Mouse (Mus musculus) hindbrain, embryonic 12.5 days (tissue): Measurements from ENCODE around the gene Chst12. TPM values are rescaled to one million over a fixed set of nuclear protein-coding genes. Genes with fewer than 3 reads are reported as not detected.

Source experiments
- ATAC-seq: fragments of 200-750 bp; cut with Nextera tagmentation; 2 replicates; pipeline ENCODE4 v1.8.0; 2017; ENCODE audit warnings: moderate TSS enrichment; ENCODE audit not compliant: low FRiP score
- H3K27ac ChIP-seq: fragments of 300-500 bp; sonication (generic); 2 replicates; pipeline ENCODE4 v1.5.1; 2016; ENCODE audit warnings: mild to moderate bottlenecking
- H3K27me3 ChIP-seq: fragments of 300-500 bp; sonication (generic); 2 replicates; pipeline ENCODE4 v1.6.1; 2016; ENCODE audit warnings: mild to moderate bottlenecking
- H3K36me3 ChIP-seq: fragments of 300-500 bp; sonication (generic); 2 replicates; pipeline ENCODE4 v1.6.1; 2016; ENCODE audit warnings: mild to moderate bottlenecking
- H3K4me1 ChIP-seq: fragments of 300-500 bp; sonication (generic); 2 replicates; pipeline ENCODE4 v1.6.1; 2016
- H3K4me2 ChIP-seq: fragments of 300-500 bp; sonication (generic); replicated peaks from 2 replicates; pipeline ENCODE4 v1.6.1; 2016; ENCODE audit warnings: mild to moderate bottlenecking
- H3K4me3 ChIP-seq: fragments of 300-500 bp; sonication (generic); 2 replicates; pipeline ENCODE4 v1.5.1; 2016; ENCODE audit warnings: mild to moderate bottlenecking
- H3K9ac ChIP-seq: fragments of 300-500 bp; sonication (generic); 2 replicates; pipeline ENCODE4 v1.6.1; 2016; ENCODE audit warnings: mild to moderate bottlenecking, moderate library complexity
- H3K9me3 ChIP-seq: fragments of 300-500 bp; sonication (generic); replicated peaks from 2 replicates; pipeline ENCODE4 v1.6.1; 2016; ENCODE audit warnings: mild to moderate bottlenecking
- WGBS: fragments of 180-500 bp; shearing (Covaris S2); methylation state at CpG from one replicate; pipeline ENCODE4 v1.1.7; 2016; 5-methylcytosine and 5-hydroxymethylcytosine counted together
- polyA plus RNA-seq: library from polyadenylated mRNA; unstranded; fragments of >200 nt; fragmentation: Nextera tagmentation; extraction: Ambion mirVana; gene quantifications from 2 replicates; pipeline ENCODE4 v1.2.1, GENCODE M21; 2016

The Chst12 gene
- polyA plus RNA-seq, 1 experiment from 2014 or later, result 16.1 TPM

DNA sequence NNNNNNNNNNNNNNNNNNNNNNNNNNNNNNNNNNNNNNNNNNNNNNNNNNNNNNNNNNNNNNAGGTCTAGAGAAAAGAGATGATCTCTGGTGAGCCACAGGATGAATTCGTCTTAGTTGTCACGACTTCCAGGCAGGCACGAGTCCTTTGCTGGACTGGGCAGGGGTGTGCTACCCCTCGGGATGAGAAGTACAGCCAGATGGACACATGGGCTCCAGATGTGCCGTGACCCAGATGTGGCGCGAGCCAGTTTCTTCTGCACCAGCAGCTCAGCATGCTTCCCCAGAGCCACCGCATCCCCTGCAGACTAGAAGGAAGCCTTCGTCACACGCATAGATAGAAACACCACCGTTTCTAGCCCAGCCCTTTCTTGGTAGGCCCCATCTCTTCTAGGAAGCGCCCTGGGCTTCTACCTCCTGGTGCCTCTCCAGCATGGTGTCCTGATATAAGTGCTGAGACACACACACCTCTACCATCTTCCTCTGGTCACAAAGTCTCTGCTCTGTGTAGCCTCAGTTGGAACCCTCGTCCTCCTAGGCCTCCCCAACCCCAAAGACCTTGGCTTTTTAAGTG, 32.8 kb downstream of the Chst12 start:
- Histone ChIP-seq H3K9me3 (no peaks in the 10 kb centered on the region), H3K9ac (no peak overlapping the region), H3K27ac (no peak overlapping the region), H3K36me3 (no peaks in the 10 kb centered on the region), H3K4me1 (peaks cover 5% of the 10 kb centered on the region), H3K4me3 (no peak overlapping the region), H3K4me2 (no peak overlapping the region), H3K27me3 (no peaks in the 10 kb centered on the region)
- no peak for ATAC-seq
- WGBS, result 63% methylated on average over 13 of the region's 13 CpGs

DNA sequence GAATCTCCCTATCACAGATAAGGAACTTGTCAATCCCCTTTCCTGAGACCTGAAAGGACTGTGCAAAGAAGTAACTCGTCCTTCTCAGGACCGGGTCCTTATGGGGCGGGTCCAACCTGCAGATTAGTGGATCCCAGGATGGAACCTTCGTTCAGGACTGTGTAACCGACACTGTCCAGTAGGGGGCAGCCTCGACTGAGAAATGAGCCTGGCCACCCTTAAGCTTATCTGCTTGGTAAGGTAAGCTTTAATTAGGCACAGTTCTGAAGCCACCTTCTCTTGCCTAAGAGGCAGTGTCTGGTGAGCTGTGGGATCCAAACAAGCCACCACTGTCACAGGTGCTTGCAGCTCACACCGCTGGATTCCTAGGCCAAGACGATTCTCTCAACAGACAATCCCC, 34.8 kb downstream of the Chst12 start:
- H3K27me3 ChIP-seq, result no peaks in the 10 kb centered on the region
- no peak overlapping the region for H3K9ac ChIP-seq
- H3K4me3 ChIP-seq, result no peak overlapping the region
- H3K4me1 ChIP-seq, result peaks cover 9% of the 10 kb centered on the region
- no peaks in the 10 kb centered on the region for H3K36me3 ChIP-seq
- no peak overlapping the region for H3K27ac ChIP-seq
- H3K4me2 ChIP-seq, result no peak overlapping the region
- peak; percentile 48 for ATAC-seq
- 14% methylated on average over 8 of the region's 8 CpGs for WGBS
- H3K9me3 ChIP-seq, result no peaks in the 10 kb centered on the region

DNA sequence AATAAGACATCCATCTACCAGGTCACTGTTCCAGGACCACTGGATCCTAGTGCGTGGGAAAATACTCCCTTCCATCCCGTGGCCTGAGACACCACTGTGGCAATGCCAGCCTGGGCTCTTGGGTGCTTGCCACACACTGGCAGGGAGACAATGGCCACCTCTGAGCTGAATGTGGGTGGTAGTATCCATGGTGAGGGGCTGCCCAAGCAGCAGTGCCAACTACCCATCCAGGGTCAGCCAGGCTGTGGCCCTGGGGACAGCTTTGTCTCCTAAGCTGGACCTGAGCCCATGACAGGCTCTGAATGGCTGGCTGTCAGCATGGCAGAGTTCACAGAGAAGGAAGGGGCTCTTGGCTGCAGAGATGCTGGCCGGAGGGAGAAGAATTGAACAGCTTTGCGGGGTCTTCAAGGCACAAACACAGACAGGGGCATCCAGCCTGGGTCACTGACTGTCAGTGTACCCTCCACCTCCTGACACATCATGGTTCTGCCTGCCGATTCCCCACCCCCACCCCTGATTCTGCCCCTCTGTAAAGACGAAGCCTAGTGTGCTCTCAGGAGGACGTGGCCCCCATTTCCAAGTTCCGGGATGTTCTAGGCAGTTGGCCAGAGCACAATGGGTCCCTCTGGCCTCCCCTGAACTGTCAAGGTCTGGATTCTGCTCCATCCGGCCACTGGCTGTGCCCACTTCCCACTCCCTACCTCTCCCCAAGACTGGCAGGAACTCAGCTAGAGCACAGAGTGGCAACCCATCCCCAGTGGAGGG, 37.6 kb downstream of the Chst12 start:
- peak overlapping the region; percentile 7; the same call in 1 of the 2 replicates for H3K27ac ChIP-seq
- H3K27me3 ChIP-seq, result no peaks in the 10 kb centered on the region
- peaks cover 9% of the 10 kb centered on the region for H3K4me1 ChIP-seq
- no peaks in the 10 kb centered on the region for H3K36me3 ChIP-seq
- H3K4me2 ChIP-seq, result no peak overlapping the region
- H3K4me3 ChIP-seq, result no peak overlapping the region
- no peaks in the 10 kb centered on the region for H3K9me3 ChIP-seq
- H3K9ac ChIP-seq, result peak overlapping the region; percentile 44; the same call in 1 of the 2 replicates
- ATAC-seq, result no peak
- WGBS, result 66% methylated on average over 9 of the region's 9 CpGs

DNA sequence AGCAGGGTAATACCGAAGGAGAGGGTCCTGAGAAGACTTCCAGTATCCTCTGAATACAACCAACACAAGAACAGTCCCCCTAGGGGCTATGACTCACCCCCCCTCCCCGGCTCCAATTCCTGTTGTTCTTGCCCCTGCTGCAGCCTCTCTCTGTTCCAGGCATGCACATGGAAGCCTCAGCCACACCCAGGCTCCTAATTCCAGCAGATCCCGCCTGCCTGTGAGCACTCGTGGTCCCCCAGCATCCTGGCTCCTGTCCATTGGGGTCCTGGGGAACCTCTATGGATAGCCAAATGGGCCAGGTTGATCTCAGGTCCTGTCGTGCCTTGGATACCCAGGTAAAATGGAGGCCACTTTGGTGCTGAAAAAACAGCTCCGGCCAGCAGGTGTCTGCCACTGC, 40.3 kb downstream of the Chst12 start:
- H3K9me3 ChIP-seq, result no peaks in the 10 kb centered on the region
- no peaks in the 10 kb centered on the region for H3K27me3 ChIP-seq
- 66% methylated on average over 6 of the region's 6 CpGs for WGBS
- peaks cover 20% of the 10 kb centered on the region for H3K4me1 ChIP-seq
- no peaks in the 10 kb centered on the region for H3K36me3 ChIP-seq
- no peak overlapping the region for H3K27ac ChIP-seq
- no peak overlapping the region for H3K4me3 ChIP-seq
- H3K4me2 ChIP-seq, result no peak overlapping the region
- no peak overlapping the region for H3K9ac ChIP-seq
- ATAC-seq, result no peak

DNA sequence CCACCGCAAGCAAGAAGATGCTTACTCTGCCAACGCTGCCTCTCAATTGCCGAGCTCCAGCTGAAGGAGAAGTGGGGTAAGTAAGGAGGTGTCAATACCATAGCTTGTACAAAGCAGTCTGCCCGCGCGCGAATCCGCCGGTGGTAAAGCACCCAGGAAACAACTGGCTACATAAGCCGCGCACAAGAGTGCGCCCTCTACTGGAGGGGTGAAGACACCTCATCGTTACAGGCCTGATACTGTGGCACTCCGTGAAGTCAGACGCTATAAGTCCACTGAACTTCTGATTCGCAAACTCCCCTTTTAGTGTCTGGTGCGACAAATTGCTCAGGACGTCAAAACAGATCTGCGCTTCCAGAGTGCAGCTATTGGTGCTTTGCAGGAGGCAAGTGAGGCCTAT, 41.0 kb downstream of the Chst12 start:
- H3K27ac ChIP-seq, result no peak overlapping the region
- no peaks in the 10 kb centered on the region for H3K36me3 ChIP-seq
- no peak overlapping the region for H3K4me2 ChIP-seq
- no peak overlapping the region for H3K9ac ChIP-seq
- WGBS, result 88% methylated on average over 19 of the region's 19 CpGs
- no peak overlapping the region for H3K4me3 ChIP-seq
- H3K27me3 ChIP-seq, result no peaks in the 10 kb centered on the region
- no peaks in the 10 kb centered on the region for H3K9me3 ChIP-seq
- peaks cover 20% of the 10 kb centered on the region for H3K4me1 ChIP-seq
- ATAC-seq, result no peak

DNA sequence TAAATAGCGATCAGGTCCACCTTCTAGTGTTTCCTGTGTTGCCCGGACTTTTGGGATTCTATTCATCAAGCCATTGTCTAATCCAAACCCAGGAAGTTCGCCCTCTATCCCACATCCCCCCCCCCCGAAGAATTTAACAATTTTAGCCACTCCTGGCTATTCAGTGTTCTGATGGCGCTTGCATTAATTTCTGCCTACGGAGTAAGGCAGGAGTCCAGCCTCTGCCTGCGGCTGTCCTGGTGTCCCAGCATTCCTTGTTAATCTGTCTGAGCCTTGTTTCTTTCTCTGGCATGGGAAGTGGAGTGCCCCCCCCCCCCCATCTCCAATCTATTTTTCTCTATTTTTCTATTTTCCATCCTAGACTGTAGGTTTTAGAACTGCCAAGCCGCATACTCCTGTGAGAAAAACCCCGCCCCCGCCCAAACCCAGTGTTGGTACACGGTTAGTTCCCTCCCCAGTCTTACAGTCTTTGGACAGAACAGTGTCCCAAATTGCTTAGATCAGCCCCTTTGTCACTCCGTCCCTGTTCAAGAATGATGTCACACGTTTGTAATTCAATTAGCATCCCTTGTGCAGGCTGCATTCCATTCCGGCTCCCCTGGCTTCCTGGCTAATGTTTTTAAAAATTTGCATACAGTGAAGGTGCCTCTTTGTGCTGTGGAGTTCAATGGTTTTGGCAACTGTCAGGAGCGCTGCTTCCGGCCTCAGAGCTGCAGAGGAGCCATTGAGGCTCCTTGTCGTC, 44.1 kb downstream of the Chst12 start:
- H3K4me1 ChIP-seq, result peaks cover 10% of the 10 kb centered on the region
- no peaks in the 10 kb centered on the region for H3K36me3 ChIP-seq
- peak overlapping the region; percentile 76 for H3K27ac ChIP-seq
- peak overlapping the region; percentile 35 for H3K4me2 ChIP-seq
- 20% methylated on average over 17 of the region's 17 CpGs for WGBS
- H3K9me3 ChIP-seq, result no peaks in the 10 kb centered on the region
- H3K9ac ChIP-seq, result peak overlapping the region; percentile 53; the same call in 1 of the 2 replicates
- H3K4me3 ChIP-seq, result no peak overlapping the region
- peak; percentile 92 for ATAC-seq
- no peaks in the 10 kb centered on the region for H3K27me3 ChIP-seq

DNA sequence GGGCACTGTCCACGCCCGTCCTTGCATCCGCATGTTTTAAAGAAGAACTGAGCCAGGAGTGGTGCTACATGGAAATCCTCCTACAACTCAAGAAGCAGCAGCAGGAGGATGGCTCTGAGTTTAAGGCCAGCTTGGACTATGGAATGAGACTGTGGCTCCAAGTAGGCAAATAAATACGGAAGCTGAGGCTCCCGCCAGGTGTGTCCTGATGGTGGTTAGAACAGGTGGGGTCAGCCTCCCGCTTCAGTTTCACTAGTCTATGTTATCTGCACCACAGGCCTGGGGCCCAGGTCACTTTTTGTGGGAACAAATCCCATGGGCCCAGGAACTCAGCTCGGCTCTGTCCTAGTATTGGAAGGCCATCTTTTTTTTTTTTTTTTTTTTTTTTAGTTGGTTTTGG, 48.4 kb downstream of the Chst12 start:
- H3K9me3 ChIP-seq, result no peaks in the 10 kb centered on the region
- H3K4me3 ChIP-seq, result no peak overlapping the region
- 87% methylated on average over 7 of the region's 7 CpGs for WGBS
- peaks cover 10% of the 10 kb centered on the region for H3K4me1 ChIP-seq
- no peaks in the 10 kb centered on the region for H3K36me3 ChIP-seq
- ATAC-seq, result no peak
- H3K4me2 ChIP-seq, result no peak overlapping the region
- no peaks in the 10 kb centered on the region for H3K27me3 ChIP-seq
- no peak overlapping the region for H3K9ac ChIP-seq
- H3K27ac ChIP-seq, result no peak overlapping the region

DNA sequence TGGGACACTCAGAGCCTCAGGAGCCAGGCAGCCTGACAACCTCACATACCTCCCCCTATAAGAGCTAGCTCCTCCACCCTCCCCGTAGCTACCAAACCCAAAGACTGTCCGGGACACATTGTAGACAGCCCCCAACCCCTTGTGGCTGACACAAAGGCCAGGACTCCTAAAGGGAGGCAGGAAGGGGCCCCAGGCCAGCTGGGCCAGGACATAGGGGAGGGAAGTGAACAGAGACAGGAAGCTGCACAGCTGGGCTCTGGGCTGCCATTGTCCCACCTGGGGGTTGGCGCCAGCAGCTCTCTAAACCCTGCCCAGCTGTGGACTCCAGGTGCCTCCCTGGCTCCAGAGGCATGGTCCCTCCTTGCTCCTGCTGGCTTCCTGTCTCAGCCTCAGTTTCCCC, 51.5 kb downstream of the Chst12 start:
- H3K27ac ChIP-seq, result no peak overlapping the region
- H3K4me1 ChIP-seq, result no peaks in the 10 kb centered on the region
- H3K4me3 ChIP-seq, result no peak overlapping the region
- no peak overlapping the region for H3K4me2 ChIP-seq
- no peaks in the 10 kb centered on the region for H3K36me3 ChIP-seq
- no peaks in the 10 kb centered on the region for H3K27me3 ChIP-seq
- no peak for ATAC-seq
- no peaks in the 10 kb centered on the region for H3K9me3 ChIP-seq
- WGBS, result 47% methylated on average over 3 of the region's 3 CpGs
- H3K9ac ChIP-seq, result no peak overlapping the region

DNA sequence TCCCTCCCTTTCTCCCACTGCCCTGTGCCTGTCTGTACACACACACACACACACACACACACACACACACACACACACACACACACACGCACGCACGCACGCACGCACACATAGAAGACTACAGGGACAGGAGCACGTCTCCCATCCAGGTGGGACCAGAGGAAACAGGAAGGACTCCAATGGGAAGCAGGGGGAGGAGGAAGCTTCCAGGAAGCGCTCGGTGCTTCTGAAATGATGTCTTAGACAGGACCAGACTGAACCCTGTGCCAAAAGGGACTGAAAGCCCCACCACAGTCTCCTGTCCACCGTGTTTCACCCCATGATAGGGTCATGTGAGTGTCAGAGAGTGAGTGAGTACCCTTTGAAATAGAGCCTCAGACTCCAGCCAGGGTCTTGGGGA, 57.3 kb downstream of the Chst12 start:
- Histone ChIP-seq H3K4me2 (no peak overlapping the region), H3K9ac (no peak overlapping the region), H3K9me3 (no peaks in the 10 kb centered on the region), H3K27ac (no peak overlapping the region), H3K36me3 (no peaks in the 10 kb centered on the region), H3K4me3 (no peak overlapping the region), H3K4me1 (peaks cover 18% of the 10 kb centered on the region), H3K27me3 (0 out of 2 replicates have a peak, but pooled peaks cover 2% of the 10 kb centered on the region)
- ATAC-seq, result no peak
- 78% methylated on average over 9 of the region's 9 CpGs for WGBS

DNA sequence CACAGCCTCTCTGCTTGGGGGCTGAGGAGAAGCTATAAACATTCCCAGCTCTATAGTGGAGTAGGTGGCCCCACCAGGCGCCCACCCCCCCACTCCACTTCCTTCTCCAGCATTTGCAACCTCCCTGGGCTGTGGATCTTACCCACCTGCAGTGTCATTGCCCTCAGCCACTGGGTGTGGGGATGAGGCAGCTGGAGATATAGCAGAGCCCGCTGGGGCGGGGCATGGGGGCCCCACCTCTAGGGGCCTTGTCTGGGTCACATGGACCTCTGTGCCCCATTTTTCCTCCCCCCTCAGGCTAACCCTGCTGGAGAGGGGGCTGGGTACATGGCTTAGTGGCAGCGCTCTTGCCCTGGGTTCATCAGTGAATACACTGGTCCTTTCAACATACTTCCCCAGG, 59.5 kb downstream of the Chst12 start, which contains the start of gene Grifin:
Gene Grifin (minus strand): TSS at position 176 of the 400 bp plus-strand sequence.
- no peak for ATAC-seq
- peaks cover 22% of the 10 kb centered on the region for H3K4me1 ChIP-seq
- H3K4me3 ChIP-seq, result no peak within 1 kb of the TSS
- H3K9ac ChIP-seq, result no peak within 1 kb of the TSS; the same call in 1 of the 2 replicates
- no peaks in the 10 kb centered on the region for H3K36me3 ChIP-seq
- H3K9me3 ChIP-seq, result no peaks in the 10 kb centered on the region
- 79% methylated on average over 4 of the region's 4 CpGs for WGBS
- H3K4me2 ChIP-seq, result no peak within 1 kb of the TSS
- H3K27me3 ChIP-seq, result 0 out of 2 replicates have a peak, but pooled peaks cover 2% of the 10 kb centered on the region
- no peak within 1 kb of the TSS for H3K27ac ChIP-seq

DNA sequence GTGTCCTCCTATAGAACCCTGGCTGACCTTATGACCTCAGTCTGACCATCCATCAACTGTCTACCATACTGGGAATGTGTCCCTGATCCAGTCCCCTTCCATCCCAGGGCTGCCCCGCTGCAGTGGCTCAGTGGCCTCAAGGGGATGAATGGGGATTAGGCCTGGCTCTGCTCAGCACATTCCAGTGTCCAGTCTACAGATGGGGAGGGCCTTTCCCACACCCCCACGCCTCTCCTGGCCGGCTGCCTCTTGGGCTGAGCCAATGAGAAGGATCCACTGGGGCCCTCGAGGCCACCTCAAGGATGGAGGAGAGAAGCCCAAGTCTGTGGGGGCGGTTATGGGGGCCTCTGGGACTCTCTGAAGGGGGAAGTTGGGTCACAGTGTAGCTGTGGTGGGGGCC, 60.1 kb downstream of the Chst12 start:
- no peak for ATAC-seq
- Histone ChIP-seq H3K9me3 (no peaks in the 10 kb centered on the region), H3K27me3 (0 out of 2 replicates have a peak, but pooled peaks cover 2% of the 10 kb centered on the region), H3K4me3 (no peak overlapping the region), H3K9ac (no peak overlapping the region), H3K4me2 (no peak overlapping the region), H3K4me1 (peaks cover 22% of the 10 kb centered on the region), H3K27ac (no peak overlapping the region), H3K36me3 (no peaks in the 10 kb centered on the region)
- 57% methylated on average over 5 of the region's 5 CpGs for WGBS

DNA sequence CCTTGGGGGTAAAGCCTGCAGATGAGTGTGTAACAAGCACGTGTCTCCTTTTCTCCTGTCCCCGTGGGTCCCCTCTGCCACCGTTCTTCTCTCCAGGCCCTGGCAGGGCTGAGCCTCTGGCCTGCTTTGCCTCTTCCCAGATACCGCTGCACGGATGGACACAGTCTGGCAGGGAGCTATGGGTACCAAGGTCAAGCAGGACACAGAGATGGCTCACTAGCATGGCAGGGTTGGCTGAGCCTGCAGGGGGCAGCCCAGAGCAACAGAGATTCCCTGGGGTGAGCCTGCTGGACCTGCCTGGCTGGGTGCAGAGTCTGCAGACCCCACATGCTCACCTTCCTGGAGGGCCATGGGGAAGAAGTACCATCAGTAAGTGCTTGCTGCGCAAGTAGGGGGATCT, 60.5 kb downstream of the Chst12 start:
- H3K9ac ChIP-seq, result no peak overlapping the region
- H3K9me3 ChIP-seq, result no peaks in the 10 kb centered on the region
- ATAC-seq, result no peak
- no peak overlapping the region for H3K4me2 ChIP-seq
- H3K36me3 ChIP-seq, result no peaks in the 10 kb centered on the region
- no peak overlapping the region for H3K4me3 ChIP-seq
- WGBS, result 63% methylated on average over 6 of the region's 6 CpGs
- peaks cover 22% of the 10 kb centered on the region for H3K4me1 ChIP-seq
- H3K27ac ChIP-seq, result no peak overlapping the region
- 0 out of 2 replicates have a peak, but pooled peaks cover 2% of the 10 kb centered on the region for H3K27me3 ChIP-seq
